Comparison of ENCODE assay signal across 9 mouse cellular contexts in genomic region chr9:33246932-33247331, GRCm38 (mm10).
DNase-seq lines count a peak whose midpoint lies in the region; ATAC-seq and TF ChIP-seq lines count a peak whose summit lies in the region.
"Had no signal": no experiment of that assay in that cellular context is flagged by ENCODE, and none has a peak within 500 bp of the region (broad histone marks: within the 10 kb centered on the region; RNA-seq: fewer than 3 reads in every experiment).

No protein-coding gene starts in this region.

- H3K9ac ChIP-seq in heart, embryonic 11.5 days (ENCODE audit: low read depth, low read length) = no peak overlapping the region
- H3K9ac ChIP-seq: embryonic facial prominence, embryonic 15.5 days had no signal

- TF ChIP-seq CTCF in layer of hippocampus, adult 2 months (conservative IDR thresholded peaks at IDR 0.05) = peak; percentile 89

- 30% methylated on average over 2 of the region's 2 CpGs for WGBS in heart, embryonic 11.5 days (ENCODE audit: insufficient replicate concordance)
- 37% methylated on average over 2 of the region's 2 CpGs for WGBS in embryonic facial prominence, embryonic 10.5 days

- no peaks in the 10 kb centered on the region for H3K4me1 ChIP-seq in heart, embryonic 11.5 days (ENCODE audit: control insufficient read depth, insufficient read depth, low read length)
- no peaks in the 10 kb centered on the region for H3K4me1 ChIP-seq in embryonic facial prominence, embryonic 10.5 days
- H3K4me1 ChIP-seq: embryonic facial prominence, embryonic 15.5 days had no signal

- H3K4me2 ChIP-seq in heart, embryonic 11.5 days = no peak overlapping the region
- H3K4me2 ChIP-seq: embryonic facial prominence, embryonic 15.5 days had no signal

- H3K4me3 ChIP-seq in heart, embryonic 11.5 days (ENCODE audit: low read depth, low read length) = no peak overlapping the region
- H3K4me3 ChIP-seq in embryonic facial prominence, embryonic 10.5 days = no peak overlapping the region
- no peak overlapping the region for H3K4me3 ChIP-seq in layer of hippocampus, adult 2 months
- H3K4me3 ChIP-seq: embryonic facial prominence, embryonic 15.5 days had no signal

- no peak for ATAC-seq in heart, embryonic 11.5 days (replicated peaks; ENCODE audit: insufficient number of reproducible peaks, low FRiP score, low TSS enrichment)
- 0 out of 2 replicates have a peak, but pooled peaks have one; percentile 68 for ATAC-seq in megakaryocyte-erythroid progenitor cell, adult 5-6 weeks (replicated peaks; ENCODE audit: low FRiP score, low TSS enrichment, poor library complexity, severe bottlenecking)

- no peaks in the 10 kb centered on the region for H3K9me3 ChIP-seq in heart, embryonic 11.5 days (replicated peaks; ENCODE audit: control insufficient read depth, low read length)
- H3K9me3 ChIP-seq in embryonic facial prominence, embryonic 10.5 days = no peaks in the 10 kb centered on the region

- peak; percentile 45 to 71 for DNase-seq in heart, postnatal 10 days
- DNase-seq in CD4-positive helper T cell, adult 2 months (ENCODE audit: low read depth, low spot score) = peak; percentile 49
- DNase-seq in adrenal gland, postnatal 10 days = peak; percentile 70
- peak; percentile 67 for DNase-seq in embryonic facial prominence, embryonic 10.5 days (ENCODE audit: low spot score)
- peak in 1 of 2 experiments; percentile 67 for DNase-seq in layer of hippocampus, adult 2 months (ENCODE audit: low spot score in 2 of 2)
- DNase-seq in thymus, postnatal 36 days = peak; percentile 14 to 28

- H3K36me3 ChIP-seq in heart, embryonic 11.5 days (ENCODE audit: control insufficient read depth, insufficient read depth, low read length) = no peaks in the 10 kb centered on the region
- H3K36me3 ChIP-seq in embryonic facial prominence, embryonic 10.5 days (replicated peaks) = no peaks in the 10 kb centered on the region
- H3K36me3 ChIP-seq: embryonic facial prominence, embryonic 15.5 days had no signal

- no peaks in the 10 kb centered on the region for H3K27me3 ChIP-seq in heart, embryonic 11.5 days (ENCODE audit: control insufficient read depth, insufficient read depth, low read length)
- peaks cover 4% of the 10 kb centered on the region; the same call in 1 of the 2 replicates for H3K27me3 ChIP-seq in embryonic facial prominence, embryonic 10.5 days (replicated peaks; ENCODE audit: low read depth, poor library complexity, severe bottlenecking)
- H3K27me3 ChIP-seq: embryonic facial prominence, embryonic 15.5 days had no signal

- H3K27ac ChIP-seq in heart, embryonic 11.5 days (ENCODE audit: low read depth, low read length) = no peak overlapping the region
- no peak overlapping the region for H3K27ac ChIP-seq in embryonic facial prominence, embryonic 10.5 days (replicated peaks)
- no peak overlapping the region for H3K27ac ChIP-seq in layer of hippocampus, adult 2 months
- H3K27ac ChIP-seq: embryonic facial prominence, embryonic 15.5 days had no signal

- intact Hi-C loops in heart, postnatal 10 days (cut with DNase I) = loop anchor here (1.0 to 10.0 kb wide), 7 partner anchors 150 to 975 kb away; no protein-coding TSS in a partner anchor
